Mouse (Mus musculus) heart, embryonic 15.5 days (tissue): ENCODE data around the gene Usp51. TPM values are rescaled to one million over a fixed set of nuclear protein-coding genes. Genes with fewer than 3 reads are reported as not detected.
"Not testable (repeated sequence)": the region's sequence is repeated elsewhere in the genome, so short reads cannot be mapped to it uniquely, and the experiment has no call there.

Source experiments
- ATAC-seq: fragments of 200-750 bp; cut with Nextera tagmentation; replicated peaks from 2 replicates; pipeline ENCODE4 v1.8.0; 2017; ENCODE audit warnings: low read depth, moderate TSS enrichment; ENCODE audit not compliant: insufficient number of reproducible peaks, insufficient read depth, low FRiP score
- H3K27ac ChIP-seq: fragments of 300-500 bp; sonication (generic); 2 replicates; pipeline ENCODE4 v1.5.1; 2015; ENCODE audit warnings: mild to moderate bottlenecking, inconsistent platforms
- H3K27me3 ChIP-seq: fragments of 300-500 bp; sonication (generic); 2 replicates; pipeline ENCODE4 v1.6.1; 2015; ENCODE audit warnings: inconsistent platforms
- H3K36me3 ChIP-seq: fragments of 300-500 bp; sonication (generic); 2 replicates; pipeline ENCODE4 v1.6.1; 2015; ENCODE audit warnings: mild to moderate bottlenecking, inconsistent platforms
- H3K4me1 ChIP-seq: fragments of 300-500 bp; sonication (generic); replicated peaks from 2 replicates; pipeline ENCODE4 v1.6.1; 2015; ENCODE audit warnings: inconsistent platforms
- H3K4me2 ChIP-seq: fragments of 300-500 bp; sonication (generic); 2 replicates; pipeline ENCODE4 v1.6.1; 2015; ENCODE audit warnings: inconsistent platforms, mild to moderate bottlenecking, moderate library complexity
- H3K4me3 ChIP-seq: fragments of 300-500 bp; sonication (generic); 2 replicates; pipeline ENCODE4 v1.5.1; 2015; ENCODE audit warnings: mild to moderate bottlenecking, inconsistent platforms
- H3K9ac ChIP-seq: fragments of 300-500 bp; sonication (generic); 2 replicates; pipeline ENCODE4 v1.6.1; 2015; ENCODE audit warnings: mild to moderate bottlenecking, inconsistent platforms
- H3K9me3 ChIP-seq: fragments of 300-500 bp; sonication (generic); replicated peaks from 2 replicates; pipeline ENCODE4 v1.6.1; 2016; ENCODE audit warnings: inconsistent platforms
- WGBS: fragments of 180-500 bp; shearing (Covaris S2); methylation state at CpG from one replicate; pipeline ENCODE4 v1.1.7; 2015; ENCODE audit warnings: mixed read lengths; 5-methylcytosine and 5-hydroxymethylcytosine counted together
- polyA plus RNA-seq: library from polyadenylated mRNA; unstranded; fragments of >200 nt; fragmentation: Nextera tagmentation; extraction: Ambion mirVana; gene quantifications from 2 replicates; pipeline ENCODE4 v1.2.1, GENCODE M21; 2015

The Usp51 gene
- polyA plus RNA-seq, 1 experiment from 2014 or later, result 0.39 TPM

DNA sequence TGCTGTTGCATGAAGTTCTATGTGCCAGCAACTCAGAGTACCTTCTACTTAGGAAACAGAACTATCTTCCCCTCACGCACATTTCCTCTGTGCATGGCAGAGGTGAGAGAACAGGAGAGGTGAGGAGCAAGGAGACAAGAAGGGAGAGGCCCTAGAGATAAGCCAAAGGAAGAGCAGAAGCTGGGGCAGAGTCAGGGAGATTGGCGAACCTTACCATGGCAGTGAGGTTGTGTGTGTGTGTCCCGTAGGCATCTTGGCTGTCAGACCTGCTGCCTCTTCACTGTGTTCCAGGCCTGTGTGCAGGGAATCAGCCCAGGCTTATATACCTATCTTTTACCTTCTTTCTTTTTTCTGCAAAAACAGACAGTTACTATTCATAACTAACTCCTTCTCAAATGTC lies 19.4 kb downstream of the Usp51 start:
- H3K4me1 ChIP-seq, ATAC-seq, H3K4me3 ChIP-seq, H3K36me3 ChIP-seq, H3K4me2 ChIP-seq, H3K9ac ChIP-seq, H3K9me3 ChIP-seq, H3K27ac ChIP-seq, H3K27me3 ChIP-seq: not testable (repeated sequence)
- WGBS, result no CpG with 5 or more reads among the region's 3 CpGs

DNA sequence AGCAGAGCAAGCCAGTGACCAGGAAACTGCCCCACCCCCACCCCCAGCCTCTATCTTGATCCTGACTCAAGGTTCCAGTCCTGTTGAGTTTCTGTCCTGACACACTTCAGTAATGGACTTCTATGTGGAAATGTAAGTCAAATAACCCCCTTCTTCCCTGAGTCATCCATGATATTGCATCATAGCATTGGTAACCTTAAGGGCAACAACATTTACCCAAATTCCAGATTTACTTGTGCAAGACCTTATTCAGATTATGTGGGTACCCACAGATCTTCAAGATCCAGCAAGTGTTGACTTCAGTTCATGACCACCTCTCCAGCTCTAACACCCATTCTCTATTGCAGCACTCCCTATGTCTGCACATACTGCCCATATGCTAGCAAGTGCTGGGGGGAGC lies 25.3 kb downstream of the Usp51 start:
- H3K4me1 ChIP-seq, H3K4me3 ChIP-seq, H3K27me3 ChIP-seq, H3K36me3 ChIP-seq, H3K27ac ChIP-seq, ATAC-seq, H3K9ac ChIP-seq, H3K9me3 ChIP-seq, H3K4me2 ChIP-seq: not testable (repeated sequence)

DNA sequence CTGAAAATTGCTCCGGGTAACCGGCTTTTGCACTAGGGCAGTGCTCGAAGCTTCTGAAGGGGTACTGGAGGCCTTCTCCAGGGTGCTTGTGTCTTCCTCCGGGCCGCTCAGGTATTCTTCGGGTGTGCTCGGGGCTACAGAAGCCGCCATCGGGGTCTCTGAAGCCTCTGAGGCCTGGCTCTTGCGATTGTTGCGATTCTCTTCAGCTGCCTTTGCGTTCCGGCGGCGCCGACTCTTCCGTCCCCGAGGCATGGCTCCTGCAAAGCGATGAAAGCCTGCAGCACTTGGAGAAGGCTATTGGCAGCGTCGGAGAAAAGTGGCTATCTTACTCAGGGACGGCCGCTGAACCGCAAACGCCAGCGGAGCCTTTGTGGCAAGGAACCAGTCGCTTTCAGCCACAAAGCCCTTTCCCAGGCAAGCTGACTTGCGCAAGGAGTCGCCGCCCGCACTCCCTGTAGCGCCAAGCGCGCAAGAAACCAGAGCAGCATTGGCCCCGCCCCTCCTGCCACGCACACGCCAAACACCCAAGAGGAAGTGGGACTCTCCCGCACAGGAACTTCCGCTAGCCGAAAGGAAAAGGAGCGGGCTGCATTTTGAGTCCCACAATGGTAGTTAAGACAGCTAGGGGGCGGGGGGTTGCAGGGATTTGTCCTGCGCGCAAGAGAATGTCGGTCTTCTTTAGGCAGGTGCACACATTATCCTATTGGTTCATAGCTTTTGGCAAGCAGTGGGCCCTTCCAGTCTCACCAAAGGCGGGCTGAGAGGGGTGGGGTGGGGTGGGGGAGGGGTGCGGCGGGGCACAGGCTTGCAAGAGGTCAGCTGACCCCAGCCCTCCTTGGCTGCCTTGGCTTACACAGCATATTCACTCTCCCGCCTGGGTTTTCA lies 31.1 kb downstream of the Usp51 start, which contains the start of gene Mageh1:
Gene Mageh1 (minus strand): TSS at position 489 of the 885 bp plus-strand sequence.
- no peaks in the 10 kb centered on the region for H3K27me3 ChIP-seq
- H3K4me3 ChIP-seq, result peak within 1 kb of the TSS; percentile 54
- H3K9ac ChIP-seq, result peak within 1 kb of the TSS; percentile 49
- 8% methylated on average over 49 of the region's 49 CpGs for WGBS
- no peaks in the 10 kb centered on the region for H3K9me3 ChIP-seq
- no peaks in the 10 kb centered on the region for H3K36me3 ChIP-seq
- peak within 1 kb of the TSS; percentile 72 for H3K27ac ChIP-seq
- H3K4me1 ChIP-seq, result no peaks in the 10 kb centered on the region
- H3K4me2 ChIP-seq, result peak within 1 kb of the TSS; percentile 70
- ATAC-seq, result peak; percentile 83

GRCm38 (mm10) chrX:153037972-153038744 lies 31.9 kb downstream of the Usp51 start:
- H3K4me1 ChIP-seq, H3K9me3 ChIP-seq, H3K9ac ChIP-seq, H3K27me3 ChIP-seq, H3K36me3 ChIP-seq: not testable (repeated sequence)
- Histone ChIP-seq H3K4me3 (peak overlapping the region; percentile 54), H3K27ac (peak overlapping the region; percentile 72; the same call in 1 of the 2 replicates), H3K4me2 (peak overlapping the region; percentile 70)
- WGBS, result 17% methylated on average over 8 of the region's 22 CpGs
- peak; percentile 21; the same call in 1 of the 2 replicates for ATAC-seq

Other genes starting within 250 kb of the Usp51 start
- gene Shroom2, start 237.0 kb upstream of the Usp51 start, polyA plus RNA-seq, result 3.2 and 3.9 TPM in 2 replicates
- 0.13 and 0.18 TPM in 2 replicates for gene Gpr143, start 224.5 kb upstream of the Usp51 start, polyA plus RNA-seq
- gene Mageh1, start 31.1 kb downstream of the Usp51 start, polyA plus RNA-seq, result 28.0 and 29.3 TPM in 2 replicates
- gene Foxr2, start 112.3 kb downstream of the Usp51 start, polyA plus RNA-seq, result not detected in 2 replicates
- 1.1 and 1.6 TPM in 2 replicates for gene Rragb, start 133.5 kb downstream of the Usp51 start, polyA plus RNA-seq
- 0.62 and 0.67 TPM in 2 replicates for gene Klf8, start 231.0 kb downstream of the Usp51 start, polyA plus RNA-seq